14 mouse cellular contexts compared by ENCODE assay signal in genomic region chr2:11637115-11637514, GRCm38 (mm10). TPM values are rescaled to one million over a fixed set of nuclear protein-coding genes. Genes with fewer than 3 reads are reported as not detected.
A peak's percentile ranks its signal among the peaks of the same experiment; 100 is the strongest.
DNase-seq lines count a peak whose midpoint lies in the region; ATAC-seq and TF ChIP-seq lines count a peak whose summit lies in the region.
"Had no signal": no experiment of that assay in that cellular context is flagged by ENCODE, and none has a peak within 500 bp of the region (broad histone marks: within the 10 kb centered on the region; RNA-seq: fewer than 3 reads in every experiment).

No protein-coding gene starts in this region.

- 0 out of 2 replicates have a peak, but pooled peaks have one; percentile 37 for ATAC-seq in megakaryocyte-erythroid progenitor cell, adult 5-6 weeks (replicated peaks; ENCODE audit: low FRiP score, low TSS enrichment, poor library complexity, severe bottlenecking)
- ATAC-seq: Patski had no signal

- no peak for TF ChIP-seq POLR2A in bone marrow, adult 2 months (IDR thresholded peaks at IDR 0.05; ENCODE audit: borderline replicate concordance, control insufficient read depth, low read depth, low read length)

- H3K27ac ChIP-seq in bone marrow, adult 2 months (ENCODE audit: control insufficient read depth, insufficient read depth, low read depth, low read length, poor library complexity): peak overlapping the region; percentile 85
- H3K27ac ChIP-seq: heart, embryonic 15.5 days had no signal

- no peak overlapping the region for H3K4me3 ChIP-seq in bone marrow, adult 2 months (replicated peaks; ENCODE audit: control insufficient read depth, low read depth, low read length)
- H3K4me3 ChIP-seq: heart, embryonic 15.5 days had no signal

- TF ChIP-seq CTCF in bone marrow, adult 2 months (IDR thresholded peaks at IDR 0.05; ENCODE audit: control insufficient read depth, insufficient read depth, low read length): no peak

- peaks cover 6% of the 10 kb centered on the region; the same call in 1 of the 2 replicates for H3K4me1 ChIP-seq in bone marrow, adult 2 months (ENCODE audit: control insufficient read depth, insufficient read depth, low read length)
- H3K4me1 ChIP-seq: heart, embryonic 15.5 days had no signal

- peak; percentile 8 to 17 for DNase-seq in spleen, adult 18-20 months
- DNase-seq in spleen, postnatal 4 days (ENCODE audit: low spot score in 2 of 2): no peak
- peak; percentile 46 for DNase-seq in thymus, postnatal 4 days
- DNase-seq in adrenal gland, postnatal 14 days: no peak
- DNase-seq in cerebellum, adult 8-10 months: no peak
- DNase-seq: lung, embryonic 14.5 days had no signal

- 0% methylated on average over 1 of the region's 1 CpGs for WGBS in bone marrow, adult 2 months

RNA-seq across cellular contexts. Expression of gene Il2ra, which starts 5.5 kb away (rescaled TPM):
- polyA plus RNA-seq in bone marrow, adult 2 months (2011; ENCODE audit: insufficient read depth, insufficient read length, low replicate concordance, missing spikeins): 0.57 and 3.9 TPM in 2 replicates
- 0.17 TPM in 1 of 2 replicates, not detected in the other for total RNA-seq in megakaryocyte-erythroid progenitor cell, adult 5-6 weeks (2014; fragmentation: Nextera tagmentation)
- total RNA-seq in megakaryocyte-erythroid progenitor cell, adult 5-6 weeks (2017): not detected in 2 replicates
- 0.19 and 1.5 TPM in 2 replicates for total RNA-seq in adrenal gland, postnatal 14 days (2021)
- polyA plus RNA-seq: kidney, embryonic 16.5 days; lung, embryonic 14.5 days; Patski had no signal

RNA-seq across cellular contexts. Expression of gene Gm17490, which starts 11.1 kb away (rescaled TPM):
- polyA plus RNA-seq in bone marrow, adult 2 months (2011; ENCODE audit: insufficient read depth, insufficient read length, low replicate concordance, missing spikeins): not detected in 2 replicates
- not detected in 2 replicates for total RNA-seq in megakaryocyte-erythroid progenitor cell, adult 5-6 weeks (2014; fragmentation: Nextera tagmentation)
- total RNA-seq in megakaryocyte-erythroid progenitor cell, adult 5-6 weeks (2017): not detected in 2 replicates
- total RNA-seq in adrenal gland, postnatal 14 days (2021): not detected in 2 replicates
- total RNA-seq: left cerebral cortex, postnatal 14 days had no signal
- polyA plus RNA-seq: brain, embryonic 14.5 days; frontal cortex, adult 2 months; heart, embryonic 15.5 days; kidney, embryonic 16.5 days; lung, embryonic 14.5 days; Patski had no signal

RNA-seq across cellular contexts. Expression of gene Rbm17, which starts 33.2 kb away (rescaled TPM):
- 167 and 240 TPM in 2 replicates for polyA plus RNA-seq in bone marrow, adult 2 months (2011; ENCODE audit: insufficient read depth, insufficient read length, low replicate concordance, missing spikeins)
- 185 and 214 TPM in 2 replicates for total RNA-seq in megakaryocyte-erythroid progenitor cell, adult 5-6 weeks (2014; fragmentation: Nextera tagmentation)
- 167 and 217 TPM in 2 replicates for total RNA-seq in megakaryocyte-erythroid progenitor cell, adult 5-6 weeks (2017)
- total RNA-seq in adrenal gland, postnatal 14 days (2021): 121 and 145 TPM in 2 replicates

Comparison
In these comparisons a context has a peak if more than half of its experiments do, and no peak if none do; other contexts are left out.
1. DNase-seq: peak in spleen, adult 18-20 months (2 of 2) and thymus, postnatal 4 days (single experiment); none in spleen, postnatal 4 days (0 of 2), adrenal gland, postnatal 14 days (single experiment) and cerebellum, adult 8-10 months (single experiment).